8 mouse cellular contexts compared by ENCODE assay signal in the genomic region with DNA sequence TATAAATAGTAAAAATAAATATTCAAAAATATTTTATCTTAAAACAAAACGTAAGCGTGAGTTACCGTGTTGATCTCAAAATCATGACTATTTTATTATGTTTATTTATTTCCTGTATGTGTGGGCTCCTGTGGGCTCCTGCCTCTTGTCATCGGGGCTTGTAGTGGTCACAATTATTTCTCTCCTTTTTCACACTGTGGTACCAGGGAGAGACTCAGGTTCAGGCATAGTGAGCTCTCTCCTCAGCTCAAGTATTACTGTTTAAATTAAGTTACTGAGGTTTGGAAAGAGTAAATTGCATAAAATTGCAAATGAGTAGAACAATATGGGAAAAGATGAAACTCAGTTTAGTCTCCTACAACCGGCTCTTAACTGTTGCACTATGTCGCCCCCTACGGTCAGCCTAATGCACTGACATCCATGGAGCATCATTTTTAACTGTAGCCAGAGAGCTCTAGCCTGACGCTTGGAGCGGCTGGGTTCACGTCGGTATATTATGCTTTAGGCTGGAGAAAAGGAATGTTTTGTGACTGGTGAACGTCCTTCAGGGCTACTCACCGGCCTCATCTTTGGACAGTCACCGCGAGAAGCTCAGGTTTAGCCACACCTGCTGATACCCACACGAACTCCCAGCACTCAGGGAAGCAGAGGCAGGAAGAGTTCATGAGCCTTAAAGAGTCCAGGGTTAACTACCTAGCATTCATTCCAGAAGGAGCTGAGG. TPM values are rescaled to one million over a fixed set of nuclear protein-coding genes. Genes with fewer than 3 reads are reported as not detected.
DNase-seq lines count a peak whose midpoint lies in the region; ATAC-seq lines count a peak whose summit lies in the region.

No protein-coding gene starts in this region.

- H3K27ac ChIP-seq in hindbrain, embryonic 14.5 days = no peak overlapping the region

- ATAC-seq in hindbrain, embryonic 14.5 days (ENCODE audit: low FRiP score) = peak; percentile 43; the same call in 1 of the 2 replicates

- H3K4me1 ChIP-seq in hindbrain, embryonic 14.5 days (replicated peaks; ENCODE audit: control insufficient read depth, insufficient read depth, low read length) = no peaks in the 10 kb centered on the region

- no peak overlapping the region for H3K4me2 ChIP-seq in hindbrain, embryonic 14.5 days (replicated peaks)

- WGBS in hindbrain, embryonic 14.5 days = 18% methylated on average over 16 of the region's 16 CpGs

- no peaks in the 10 kb centered on the region for H3K27me3 ChIP-seq in hindbrain, embryonic 14.5 days (ENCODE audit: control insufficient read depth, insufficient read depth, low read length)

- no peak overlapping the region for H3K9ac ChIP-seq in hindbrain, embryonic 14.5 days

- H3K36me3 ChIP-seq in hindbrain, embryonic 14.5 days (replicated peaks; ENCODE audit: control insufficient read depth, insufficient read depth) = no peaks in the 10 kb centered on the region

- DNase-seq in NIH3T3 (ENCODE audit: low read depth) = peak; percentile 95
- peak; percentile 77 for DNase-seq in cerebellum, adult 9-10 months
- DNase-seq in frontal cortex, adult 2 months (ENCODE audit: extremely low spot score in 1 of 2, low spot score in 1 of 2) = peak; percentile 37 to 89
- DNase-seq in hindbrain, embryonic 14.5 days (ENCODE audit: low spot score) = peak; percentile 88
- DNase-seq in layer of hippocampus, postnatal 14 days (ENCODE audit: low spot score in 2 of 2) = peak; percentile 74 to 86
- DNase-seq in lung, postnatal 14 days = peak; percentile 81
- peak; percentile 92 for DNase-seq in retina, embryonic 14.5 days (ENCODE audit: low spot score)
- DNase-seq in thymus, postnatal 36 days = peak; percentile 69 to 73

- H3K9me3 ChIP-seq in hindbrain, embryonic 14.5 days (ENCODE audit: control insufficient read depth, low read length) = no peaks in the 10 kb centered on the region

- no peak overlapping the region for H3K4me3 ChIP-seq in hindbrain, embryonic 14.5 days (replicated peaks; ENCODE audit: low read length)

RNA-seq across cellular contexts. Expression of a gene that starts 14.0 kb away (rescaled TPM):
- polyA plus RNA-seq in frontal cortex, adult 2 months (2012; rRNA removed) = 396 and 476 TPM in 2 replicates
- polyA plus RNA-seq in hindbrain, embryonic 14.5 days (2014; fragmentation: Nextera tagmentation; extraction: Ambion mirVana) = 450 and 573 TPM in 2 replicates
- 100 to 1,000 TPM; 329 to 373 TPM for total RNA-seq in layer of hippocampus, postnatal 14 days (2021)

RNA-seq across cellular contexts. Expression of a gene that starts 23.1 kb away (rescaled TPM):
- polyA plus RNA-seq in frontal cortex, adult 2 months (2012; rRNA removed) = 8.4 and 9.2 TPM in 2 replicates
- 1.5 and 1.8 TPM in 2 replicates for polyA plus RNA-seq in hindbrain, embryonic 14.5 days (2014; fragmentation: Nextera tagmentation; extraction: Ambion mirVana)
- total RNA-seq in layer of hippocampus, postnatal 14 days (2021) = 1 to 10 TPM; 5.6 to 6.5 TPM

RNA-seq across cellular contexts. Expression of a gene that starts 33.2 kb away (rescaled TPM):
- polyA plus RNA-seq in frontal cortex, adult 2 months (2012; rRNA removed) = 11.1 and 11.6 TPM in 2 replicates
- 17.2 and 18.1 TPM in 2 replicates for polyA plus RNA-seq in hindbrain, embryonic 14.5 days (2014; fragmentation: Nextera tagmentation; extraction: Ambion mirVana)
- 10 to 100 TPM; 12.9 to 13.7 TPM for total RNA-seq in layer of hippocampus, postnatal 14 days (2021)

RNA-seq across cellular contexts. Expression of a gene that starts 46.8 kb away (rescaled TPM):
- 72.3 and 78.6 TPM in 2 replicates for polyA plus RNA-seq in frontal cortex, adult 2 months (2012; rRNA removed)
- polyA plus RNA-seq in hindbrain, embryonic 14.5 days (2014; fragmentation: Nextera tagmentation; extraction: Ambion mirVana) = 129 and 149 TPM in 2 replicates
- 10 to 100 TPM; 72.9 to 74.1 TPM for total RNA-seq in layer of hippocampus, postnatal 14 days (2021)
